Mouse (Mus musculus): ENCODE data around the gene Ndufs2. TPM values are rescaled to one million over a fixed set of nuclear protein-coding genes. Genes with fewer than 3 reads are reported as not detected.

Gene Ndufs2
- polyA plus RNA-seq, 1 experiment from 2014 or later = 272 TPM

- Histone ChIP-seq H3K36me3 (replicated peaks; ENCODE audit: control insufficient read depth, insufficient read depth, low read depth, low read length) (no peaks in the 10 kb centered on the region; the same call in 1 of the 2 replicates), H3K27me3 (ENCODE audit: control insufficient read depth, insufficient read depth, low read length) (no peaks in the 10 kb centered on the region), H3K4me1 (ENCODE audit: control insufficient read depth, insufficient read depth, low read length) (peaks cover 6% of the 10 kb centered on the region; the same call in 1 of the 2 replicates), H3K9me3 (replicated peaks; ENCODE audit: control insufficient read depth, low read length) (no peaks in the 10 kb centered on the region), H3K4me2 (ENCODE audit: low read depth, low read length) (peak overlapping the region; percentile 72), H3K4me3 (ENCODE audit: low read depth, low read length) (peak overlapping the region; percentile 47), H3K9ac (replicated peaks; ENCODE audit: low read length) (peak overlapping the region; percentile 64), H3K27ac (replicated peaks; ENCODE audit: low read depth, low read length) (peak overlapping the region; percentile 81)
- ATAC-seq (replicated peaks; ENCODE audit: insufficient number of reproducible peaks, low FRiP score, low TSS enrichment, low read depth) (peak; percentile 12), DNase-seq (ENCODE audit: low spot score) (peak; percentile 82)
- WGBS = 1% methylated on average over 10 of the region's 10 CpGs
These were observed 30.3 kb upstream of the Ndufs2 start for GRCm38 (mm10) chr1:171281528-171281923.

- H3K27ac ChIP-seq (replicated peaks; ENCODE audit: low read depth, low read length) = peak within 1 kb of the TSS; percentile 81
- no peaks in the 10 kb centered on the region for H3K9me3 ChIP-seq (replicated peaks; ENCODE audit: control insufficient read depth, low read length)
- H3K36me3 ChIP-seq (replicated peaks; ENCODE audit: control insufficient read depth, insufficient read depth, low read depth, low read length) = no peaks in the 10 kb centered on the region; the same call in none of the 2 replicates
- H3K4me2 ChIP-seq (ENCODE audit: low read depth, low read length) = peak within 1 kb of the TSS; percentile 78
- peaks cover 6% of the 10 kb centered on the region; the same call in 1 of the 2 replicates for H3K4me1 ChIP-seq (ENCODE audit: control insufficient read depth, insufficient read depth, low read length)
- peak within 1 kb of the TSS; percentile 78 for H3K9ac ChIP-seq (replicated peaks; ENCODE audit: low read length)
- H3K4me3 ChIP-seq (ENCODE audit: low read depth, low read length) = peak within 1 kb of the TSS; percentile 70
- WGBS = under 1% methylated on average over 26 of the region's 26 CpGs
- DNase-seq (ENCODE audit: low spot score) = peak; percentile 97
- no peaks in the 10 kb centered on the region for H3K27me3 ChIP-seq (ENCODE audit: control insufficient read depth, insufficient read depth, low read length)
- peak; percentile 97 for ATAC-seq (replicated peaks; ENCODE audit: insufficient number of reproducible peaks, low FRiP score, low TSS enrichment, low read depth)
These were observed 29.8 kb upstream of the Ndufs2 start, which contains the start of gene Ppox for GRCm38 (mm10) chr1:171280916-171281527. Gene Ppox, minus strand, starts transcription at chr1:171281186.

DNA sequence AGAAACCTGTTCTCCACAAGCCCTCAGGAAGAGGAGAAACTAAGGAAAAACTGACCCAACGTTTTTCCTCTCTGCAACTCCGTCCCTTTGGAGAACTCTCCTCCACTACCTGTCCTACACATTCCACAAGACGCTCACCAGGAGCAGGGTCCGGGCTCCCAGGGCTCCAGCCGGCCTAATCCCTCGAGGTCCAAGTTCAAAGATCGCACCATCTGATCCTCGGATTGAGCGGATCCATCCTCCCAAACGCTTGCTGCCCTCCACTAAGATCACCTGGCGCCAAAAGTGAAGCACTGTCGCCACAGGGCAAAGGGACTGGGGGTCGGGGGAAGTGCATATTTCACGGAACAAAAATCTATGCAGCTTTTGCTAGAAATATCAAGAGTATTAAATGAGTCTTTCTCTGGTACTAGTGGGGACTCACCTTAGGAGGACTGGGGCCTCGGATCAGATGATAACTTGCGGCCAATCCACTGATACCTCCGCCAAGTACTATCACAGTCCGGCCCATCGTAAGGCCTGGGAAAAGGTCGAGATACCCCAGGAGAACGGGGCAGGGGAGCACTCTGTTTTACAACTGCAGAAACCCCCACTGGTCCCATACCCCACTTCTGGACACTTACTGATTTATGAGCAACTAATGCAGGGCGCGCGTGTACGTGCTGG lies 29.2 kb upstream of the Ndufs2 start:
- H3K9me3 ChIP-seq (replicated peaks; ENCODE audit: control insufficient read depth, low read length) = no peaks in the 10 kb centered on the region
- DNase-seq (ENCODE audit: low spot score) = peak; percentile 12
- 2% methylated on average over 25 of the region's 25 CpGs for WGBS
- H3K9ac ChIP-seq (replicated peaks; ENCODE audit: low read length) = peak overlapping the region; percentile 78
- peak; percentile 2 for ATAC-seq (replicated peaks; ENCODE audit: insufficient number of reproducible peaks, low FRiP score, low TSS enrichment, low read depth)
- no peaks in the 10 kb centered on the region for H3K27me3 ChIP-seq (ENCODE audit: control insufficient read depth, insufficient read depth, low read length)
- peak overlapping the region; percentile 70 for H3K4me3 ChIP-seq (ENCODE audit: low read depth, low read length)
- peaks cover 3% of the 10 kb centered on the region for H3K36me3 ChIP-seq (replicated peaks; ENCODE audit: control insufficient read depth, insufficient read depth, low read depth, low read length)
- H3K27ac ChIP-seq (replicated peaks; ENCODE audit: low read depth, low read length) = no peak overlapping the region
- peaks cover 6% of the 10 kb centered on the region; the same call in 1 of the 2 replicates for H3K4me1 ChIP-seq (ENCODE audit: control insufficient read depth, insufficient read depth, low read length)
- H3K4me2 ChIP-seq (ENCODE audit: low read depth, low read length) = peak overlapping the region; percentile 78

DNA sequence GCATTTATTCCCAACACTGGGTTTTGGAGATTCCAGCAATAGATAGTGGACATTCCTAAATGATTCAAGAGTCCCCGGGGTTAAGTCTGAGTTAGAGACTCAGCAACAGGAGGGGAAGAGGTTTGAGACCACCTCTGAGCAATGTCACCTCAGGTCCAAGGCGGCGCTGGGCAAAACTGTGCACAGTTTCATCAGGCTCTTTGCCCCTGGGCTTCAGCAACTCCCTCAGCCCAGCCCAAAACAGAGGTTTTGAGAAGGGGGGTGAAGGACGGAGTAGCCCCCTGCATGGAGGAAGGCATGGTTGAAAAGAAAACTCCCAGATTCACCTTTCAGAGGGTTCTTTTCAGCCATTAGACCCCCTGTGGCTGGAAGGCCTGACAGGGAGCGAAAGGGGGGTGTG lies 28.5 kb upstream of the Ndufs2 start:
- 55% methylated on average over 5 of the region's 5 CpGs for WGBS

GRCm38 (mm10) chr1:171279012-171279705 lies 28.0 kb upstream of the Ndufs2 start:
- 84% methylated on average over 14 of the region's 14 CpGs for WGBS
- Histone ChIP-seq H3K4me3 (ENCODE audit: low read depth, low read length) (no peak overlapping the region), H3K27me3 (ENCODE audit: control insufficient read depth, insufficient read depth, low read length) (no peaks in the 10 kb centered on the region), H3K4me2 (ENCODE audit: low read depth, low read length) (no peak overlapping the region), H3K9ac (replicated peaks; ENCODE audit: low read length) (peak overlapping the region; percentile 9; the same call in 1 of the 2 replicates), H3K27ac (replicated peaks; ENCODE audit: low read depth, low read length) (no peak overlapping the region), H3K36me3 (replicated peaks; ENCODE audit: control insufficient read depth, insufficient read depth, low read depth, low read length) (peaks cover 6% of the 10 kb centered on the region), H3K4me1 (ENCODE audit: control insufficient read depth, insufficient read depth, low read length) (peaks cover 6% of the 10 kb centered on the region; the same call in 1 of the 2 replicates), H3K9me3 (replicated peaks; ENCODE audit: control insufficient read depth, low read length) (no peaks in the 10 kb centered on the region)
- ATAC-seq (replicated peaks; ENCODE audit: insufficient number of reproducible peaks, low FRiP score, low TSS enrichment, low read depth) (no peak), DNase-seq (ENCODE audit: low spot score) (no peak)

More for the DNA sequence above, 28.5 kb upstream of the Ndufs2 start:
- H3K36me3 ChIP-seq (replicated peaks; ENCODE audit: control insufficient read depth, insufficient read depth, low read depth, low read length) = peaks cover 6% of the 10 kb centered on the region
- H3K27me3 ChIP-seq (ENCODE audit: control insufficient read depth, insufficient read depth, low read length) = no peaks in the 10 kb centered on the region
- DNase-seq (ENCODE audit: low spot score) = no peak
- H3K27ac ChIP-seq (replicated peaks; ENCODE audit: low read depth, low read length) = no peak overlapping the region
- peak overlapping the region; percentile 70 for H3K4me3 ChIP-seq (ENCODE audit: low read depth, low read length)
- H3K9ac ChIP-seq (replicated peaks; ENCODE audit: low read length) = peak overlapping the region; percentile 78
- no peak for ATAC-seq (replicated peaks; ENCODE audit: insufficient number of reproducible peaks, low FRiP score, low TSS enrichment, low read depth)
- H3K4me1 ChIP-seq (ENCODE audit: control insufficient read depth, insufficient read depth, low read length) = peaks cover 6% of the 10 kb centered on the region; the same call in 1 of the 2 replicates
- no peaks in the 10 kb centered on the region for H3K9me3 ChIP-seq (replicated peaks; ENCODE audit: control insufficient read depth, low read length)
- H3K4me2 ChIP-seq (ENCODE audit: low read depth, low read length) = peak overlapping the region; percentile 78

- Histone ChIP-seq H3K9ac (replicated peaks; ENCODE audit: low read length) (no peak overlapping the region), H3K36me3 (replicated peaks; ENCODE audit: control insufficient read depth, insufficient read depth, low read depth, low read length) (peaks cover 6% of the 10 kb centered on the region), H3K4me3 (ENCODE audit: low read depth, low read length) (no peak overlapping the region), H3K27me3 (ENCODE audit: control insufficient read depth, insufficient read depth, low read length) (no peaks in the 10 kb centered on the region), H3K4me2 (ENCODE audit: low read depth, low read length) (no peak overlapping the region), H3K27ac (replicated peaks; ENCODE audit: low read depth, low read length) (no peak overlapping the region), H3K4me1 (ENCODE audit: control insufficient read depth, insufficient read depth, low read length) (peaks cover 6% of the 10 kb centered on the region; the same call in 1 of the 2 replicates), H3K9me3 (replicated peaks; ENCODE audit: control insufficient read depth, low read length) (no peaks in the 10 kb centered on the region)
- no peak for ATAC-seq (replicated peaks; ENCODE audit: insufficient number of reproducible peaks, low FRiP score, low TSS enrichment, low read depth)
- DNase-seq (ENCODE audit: low spot score) = no peak
- 94% methylated on average over 8 of the region's 8 CpGs for WGBS
These were observed 27.2 kb upstream of the Ndufs2 start for GRCm38 (mm10) chr1:171278436-171278835.

- Histone ChIP-seq H3K4me3 (ENCODE audit: low read depth, low read length) (no peak overlapping the region), H3K9ac (replicated peaks; ENCODE audit: low read length) (no peak overlapping the region), H3K27ac (replicated peaks; ENCODE audit: low read depth, low read length) (no peak overlapping the region), H3K27me3 (ENCODE audit: control insufficient read depth, insufficient read depth, low read length) (no peaks in the 10 kb centered on the region), H3K9me3 (replicated peaks; ENCODE audit: control insufficient read depth, low read length) (no peaks in the 10 kb centered on the region), H3K4me1 (ENCODE audit: control insufficient read depth, insufficient read depth, low read length) (peaks cover 6% of the 10 kb centered on the region; the same call in 1 of the 2 replicates), H3K36me3 (replicated peaks; ENCODE audit: control insufficient read depth, insufficient read depth, low read depth, low read length) (peaks cover 8% of the 10 kb centered on the region), H3K4me2 (ENCODE audit: low read depth, low read length) (no peak overlapping the region)
- 84% methylated on average over 10 of the region's 10 CpGs for WGBS
- ATAC-seq (replicated peaks; ENCODE audit: insufficient number of reproducible peaks, low FRiP score, low TSS enrichment, low read depth) (no peak), DNase-seq (ENCODE audit: low spot score) (no peak)
These were observed 26.5 kb upstream of the Ndufs2 start for GRCm38 (mm10) chr1:171277736-171278135.

All from embryonic facial prominence, embryonic 11.5 days (tissue).